ENCODE assay signal across 12 mouse cellular contexts in the genomic region with DNA sequence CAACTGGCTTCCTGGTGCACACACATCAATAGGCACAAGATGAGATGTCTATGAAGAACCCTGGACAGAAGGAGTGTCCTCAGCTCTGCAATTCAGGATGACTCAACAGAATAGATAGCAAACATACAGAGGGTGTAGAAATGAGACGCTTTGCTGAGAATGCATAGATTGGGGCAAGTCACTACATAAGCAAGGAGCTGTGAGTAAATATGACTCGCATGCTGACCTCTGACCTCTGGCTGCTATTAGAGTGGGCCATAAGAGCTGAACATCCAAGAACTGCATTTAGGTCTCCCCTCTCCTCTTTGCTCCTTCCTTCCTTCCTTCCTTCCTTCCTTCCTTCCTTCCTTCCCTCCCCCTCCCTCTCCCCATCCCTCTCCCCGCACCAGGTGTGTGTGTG.
"Had no signal": no experiment of that assay in that cellular context is flagged by ENCODE, and none has a peak within 500 bp of the region (broad histone marks: within the 10 kb centered on the region; RNA-seq: fewer than 3 reads in every experiment).

No protein-coding gene starts in this region.

- DNase-seq: retina, postnatal 1 day; right cerebral cortex, adult 18-20 months; right cerebral cortex, postnatal 14 days; right cerebral cortex, postnatal 25 days; right cerebral cortex, postnatal 4 days; spleen, adult 18-20 months; thymus, adult 18-20 months; thymus, adult 2 months; thymus, postnatal 14 days; thymus, postnatal 25 days; thymus, postnatal 36 days; thymus, postnatal 4 days had no signal
